Mouse (Mus musculus) neutrophil, adult 59 days (primary cell): ENCODE data around the gene Fggy. TPM values are rescaled to one million over a fixed set of nuclear protein-coding genes. Genes with fewer than 3 reads are reported as not detected.

Source experiments
- total RNA-seq, 2 experiments: library from RNA; stranded (reverse); gene quantifications; 1 replicate in 1 of 2; 2 replicates in 1 of 2; pipeline ENCODE4 v1.2.4; 2023

The Fggy gene
- total RNA-seq = 1 to 10 TPM; 2.2 to 4.5 TPM

DNA sequence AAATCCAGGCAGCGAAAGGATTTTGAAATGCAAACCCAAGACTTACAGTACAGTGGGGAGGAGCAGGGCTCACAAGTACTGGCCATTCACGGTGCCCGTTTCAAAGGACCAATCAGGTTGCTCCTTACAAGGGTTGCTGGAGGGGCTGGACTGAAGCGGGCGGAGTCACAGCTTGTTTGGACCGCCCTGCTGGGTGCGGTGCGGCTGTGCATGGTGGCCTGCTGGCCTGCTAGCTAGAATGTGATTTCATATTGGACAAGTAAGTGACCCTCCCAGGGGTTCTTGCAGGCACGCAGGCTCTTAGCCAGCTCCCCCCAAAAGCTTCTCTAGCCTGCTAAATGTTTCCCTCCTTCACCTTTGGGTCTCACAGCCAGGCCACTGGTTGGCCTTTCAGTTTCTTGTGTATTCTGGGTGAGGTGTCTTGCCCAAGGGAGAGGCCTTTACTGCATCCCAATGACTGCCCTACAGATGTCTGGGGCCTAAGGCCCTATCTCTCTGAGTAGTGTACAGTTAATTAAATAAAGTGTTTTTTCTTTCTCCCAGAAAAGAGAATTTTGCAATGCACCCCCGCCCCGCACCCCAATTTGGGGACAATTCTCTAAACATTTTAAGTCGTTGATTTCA lies at the start of gene Fggy:
Fggy (plus strand) TSS at position 175 of the 624 bp plus-strand sequence.

DNA sequence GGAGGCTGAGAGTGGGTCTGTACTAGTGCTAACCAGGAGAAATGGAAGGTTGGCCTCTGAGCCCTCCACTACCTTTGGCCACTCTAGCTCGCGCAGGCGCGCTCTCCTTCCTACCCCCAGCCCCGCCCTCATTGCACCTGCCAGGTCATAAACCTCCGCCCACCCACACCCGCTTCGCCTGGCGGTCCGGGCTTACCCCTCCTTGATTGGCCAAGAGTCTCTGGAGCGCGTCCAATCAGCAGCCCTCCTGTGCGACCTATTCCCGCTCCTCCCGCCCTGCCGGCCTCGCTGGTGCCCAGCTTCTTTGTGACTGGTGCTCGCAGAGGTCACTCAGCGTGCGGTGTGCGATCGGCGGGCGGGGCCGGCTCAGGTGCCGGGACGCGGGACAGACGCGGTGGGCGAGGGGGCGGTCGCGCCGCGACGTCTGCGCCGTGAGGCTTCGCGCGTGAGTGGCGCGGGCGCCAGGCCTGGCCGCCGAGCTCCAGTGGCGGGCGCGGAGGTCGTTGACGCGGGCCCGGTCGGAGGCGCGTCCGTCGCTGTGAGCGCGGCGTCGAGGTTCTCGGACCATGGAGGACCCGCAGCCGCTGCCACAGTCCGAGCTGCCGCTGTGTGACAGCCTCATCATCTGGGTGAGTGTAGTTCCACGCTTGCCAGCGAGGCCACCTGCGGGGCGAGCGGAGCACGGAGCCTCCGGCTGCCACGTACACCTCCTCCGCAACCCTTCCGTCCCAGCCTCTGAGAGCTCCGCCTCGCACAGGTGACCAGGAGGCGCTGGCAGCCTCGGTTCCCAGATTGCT lies 409.8 kb downstream of the Fggy start, which contains the start of gene Hook1:
Hook1 (plus strand) TSS at position 313 of the 797 bp plus-strand sequence.

